Mouse (Mus musculus): ENCODE data around the gene Cyp11a1.

DNA sequence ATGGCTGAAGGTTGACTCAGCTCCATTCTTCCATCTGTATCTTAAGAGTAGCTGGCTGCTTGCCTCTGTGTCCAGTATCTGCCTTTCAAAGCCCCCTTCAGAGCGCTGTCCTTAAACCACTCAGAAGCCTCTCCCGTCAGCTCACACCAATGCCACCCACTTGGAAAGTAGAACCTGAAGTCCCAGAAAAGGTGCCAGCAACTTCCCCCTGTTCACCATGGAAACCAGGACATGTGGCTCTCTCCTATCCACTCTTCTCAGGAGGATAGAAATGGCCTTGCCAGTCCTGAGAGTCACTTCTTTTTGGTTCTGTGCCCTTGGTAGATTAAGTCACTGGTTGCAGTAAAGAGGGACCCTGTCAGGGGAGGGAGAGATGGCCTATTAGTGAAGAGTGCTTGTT, 7.5 kb upstream of the Cyp11a1 start:
- no peak for TF ChIP-seq ZC3H11A (IDR thresholded peaks at IDR 0.05; ENCODE audit: borderline replicate concordance, low read depth, low read length)
- no peak for TF ChIP-seq CHD2 (IDR thresholded peaks at IDR 0.05; ENCODE audit: low read depth, low read length)
- no peak for TF ChIP-seq ZNF384 (IDR thresholded peaks at IDR 0.05; ENCODE audit: low read depth, low read length)
- no peak for TF ChIP-seq HCFC1 (IDR thresholded peaks at IDR 0.05; ENCODE audit: borderline replicate concordance, insufficient read depth, low read length)
- no peak for TF ChIP-seq MAFK (IDR thresholded peaks at IDR 0.05; ENCODE audit: insufficient read depth, low read depth, low read length)

Data from ES-E14 (cell line).